In genomic region chr9:104062430-104063243, GRCm38 (mm10) we compare ENCODE assay signal across 7 mouse cellular contexts. TPM values are rescaled to one million over a fixed set of nuclear protein-coding genes. Genes with fewer than 3 reads are reported as not detected.
DNase-seq lines count a peak whose midpoint lies in the region; ATAC-seq and TF ChIP-seq lines count a peak whose summit lies in the region.

TSS of gene Uba5 (minus strand) at chr9:104063134.

- WGBS in intestine, embryonic 14.5 days: under 1% methylated on average over 59 of the region's 59 CpGs
- 1% methylated on average over 55 of the region's 59 CpGs for WGBS in limb, embryonic 13.5 days
- under 1% methylated on average over 58 of the region's 59 CpGs for WGBS in midbrain, embryonic 16.5 days
- under 1% methylated on average over 59 of the region's 59 CpGs for WGBS in stomach, postnatal 0 days

- ATAC-seq in intestine, embryonic 14.5 days (replicated peaks; ENCODE audit: low FRiP score, low TSS enrichment, low read depth): peak; percentile 67
- peak; percentile 84 for ATAC-seq in limb, embryonic 13.5 days (ENCODE audit: low FRiP score, low read depth)
- ATAC-seq in midbrain, embryonic 16.5 days: peak; percentile 90
- peak; percentile 71 for ATAC-seq in stomach, postnatal 0 days (ENCODE audit: low FRiP score, low TSS enrichment)

- peak within 1 kb of the TSS; percentile 80 for H3K4me2 ChIP-seq in intestine, embryonic 14.5 days (ENCODE audit: low read length)
- H3K4me2 ChIP-seq in limb, embryonic 13.5 days (replicated peaks): peak within 1 kb of the TSS; percentile 93
- peak within 1 kb of the TSS; percentile 88 for H3K4me2 ChIP-seq in midbrain, embryonic 16.5 days (ENCODE audit: low read length)
- peak within 1 kb of the TSS; percentile 74 for H3K4me2 ChIP-seq in stomach, postnatal 0 days (replicated peaks; ENCODE audit: low read depth)

- peaks cover 12% of the 10 kb centered on the region for H3K4me1 ChIP-seq in intestine, embryonic 14.5 days (replicated peaks; ENCODE audit: control insufficient read depth, insufficient read depth, low read length)
- H3K4me1 ChIP-seq in limb, embryonic 13.5 days: peaks cover 18% of the 10 kb centered on the region
- H3K4me1 ChIP-seq in midbrain, embryonic 16.5 days (ENCODE audit: control insufficient read depth, insufficient read depth, low read length): peaks cover 17% of the 10 kb centered on the region
- 0 out of 2 replicates have a peak, but pooled peaks cover 6% of the 10 kb centered on the region for H3K4me1 ChIP-seq in stomach, postnatal 0 days (replicated peaks; ENCODE audit: control insufficient read depth, insufficient read depth)

- peak; percentile 42 for DNase-seq in WW6 (ENCODE audit: low read depth, low spot score)
- DNase-seq in cerebellum, adult 9-11 months: peak; percentile 78
- peak; percentile 60 for DNase-seq in gastrocnemius, postnatal 25 days
- DNase-seq in intestine, embryonic 14.5 days (ENCODE audit: low spot score): no peak
- peak; percentile 76 for DNase-seq in stomach, postnatal 0 days (ENCODE audit: low spot score)

- no peaks in the 10 kb centered on the region for H3K9me3 ChIP-seq in intestine, embryonic 14.5 days (ENCODE audit: control insufficient read depth, low read length)
- no peaks in the 10 kb centered on the region for H3K9me3 ChIP-seq in limb, embryonic 13.5 days
- no peaks in the 10 kb centered on the region for H3K9me3 ChIP-seq in midbrain, embryonic 16.5 days (replicated peaks; ENCODE audit: control insufficient read depth, low read length, poor library complexity, severe bottlenecking)
- H3K9me3 ChIP-seq in stomach, postnatal 0 days (ENCODE audit: control insufficient read depth, low read length): no peaks in the 10 kb centered on the region

- peak within 1 kb of the TSS; percentile 73 for H3K9ac ChIP-seq in intestine, embryonic 14.5 days (ENCODE audit: low read length)
- H3K9ac ChIP-seq in limb, embryonic 13.5 days: peak within 1 kb of the TSS; percentile 92
- peak within 1 kb of the TSS; percentile 80 for H3K9ac ChIP-seq in midbrain, embryonic 16.5 days (ENCODE audit: low read depth, low read length)
- H3K9ac ChIP-seq in stomach, postnatal 0 days (ENCODE audit: low read length): peak within 1 kb of the TSS; percentile 88

- peak within 1 kb of the TSS; percentile 76 for H3K27ac ChIP-seq in intestine, embryonic 14.5 days (ENCODE audit: low read depth)
- H3K27ac ChIP-seq in limb, embryonic 13.5 days: peak within 1 kb of the TSS; percentile 55; the same call in 1 of the 2 replicates
- peak within 1 kb of the TSS; percentile 74 for H3K27ac ChIP-seq in midbrain, embryonic 16.5 days (ENCODE audit: low read length)
- peak within 1 kb of the TSS; percentile 79 for H3K27ac ChIP-seq in stomach, postnatal 0 days (replicated peaks)

- H3K27me3 ChIP-seq in intestine, embryonic 14.5 days (replicated peaks; ENCODE audit: control insufficient read depth, insufficient read depth, low read length): no peaks in the 10 kb centered on the region
- H3K27me3 ChIP-seq in limb, embryonic 13.5 days: no peaks in the 10 kb centered on the region
- H3K27me3 ChIP-seq in midbrain, embryonic 16.5 days (ENCODE audit: control insufficient read depth, insufficient read depth, low read depth, low read length): no peaks in the 10 kb centered on the region
- no peaks in the 10 kb centered on the region for H3K27me3 ChIP-seq in stomach, postnatal 0 days (ENCODE audit: control insufficient read depth, insufficient read depth, low read length)

- H3K36me3 ChIP-seq in intestine, embryonic 14.5 days (ENCODE audit: control insufficient read depth, insufficient read depth, low read length): peaks cover 29% of the 10 kb centered on the region
- H3K36me3 ChIP-seq in limb, embryonic 13.5 days: peaks cover 31% of the 10 kb centered on the region
- H3K36me3 ChIP-seq in midbrain, embryonic 16.5 days (ENCODE audit: control insufficient read depth, insufficient read depth, low read length): peaks cover 13% of the 10 kb centered on the region
- peaks cover 9% of the 10 kb centered on the region for H3K36me3 ChIP-seq in stomach, postnatal 0 days (ENCODE audit: control insufficient read depth, insufficient read depth, low read length)

- TF ChIP-seq CTCF in stomach, postnatal 0 days (IDR thresholded peaks at IDR 0.05; ENCODE audit: low read depth): no peak

- peak within 1 kb of the TSS; percentile 83 for H3K4me3 ChIP-seq in intestine, embryonic 14.5 days (ENCODE audit: low read depth, low read length)
- peak within 1 kb of the TSS; percentile 100 for H3K4me3 ChIP-seq in limb, embryonic 13.5 days
- H3K4me3 ChIP-seq in midbrain, embryonic 16.5 days (ENCODE audit: low read depth, low read length): peak within 1 kb of the TSS; percentile 73
- H3K4me3 ChIP-seq in stomach, postnatal 0 days (ENCODE audit: low read depth, low read length): peak within 1 kb of the TSS; percentile 98

- no peak for TF ChIP-seq EP300 in stomach, postnatal 0 days (optimal IDR thresholded peaks at IDR 0.05)

RNA-seq across cellular contexts. Expression of gene Uba5, which starts in this region (rescaled TPM):
- 10 to 100 TPM; 11.9 to 12.0 TPM for total RNA-seq in gastrocnemius, postnatal 25 days (2021)
- polyA plus RNA-seq in intestine, embryonic 14.5 days (2014; fragmentation: Nextera tagmentation; extraction: Ambion mirVana): 49.2 and 50.3 TPM in 2 replicates
- 67.4 and 71.5 TPM in 2 replicates for polyA plus RNA-seq in limb, embryonic 13.5 days (2015; fragmentation: Nextera tagmentation; extraction: Ambion mirVana)
- 68.8 and 69.8 TPM in 2 replicates for polyA plus RNA-seq in midbrain, embryonic 16.5 days (2015; fragmentation: Nextera tagmentation; extraction: Ambion mirVana)
- 39.3 and 42.4 TPM in 2 replicates for polyA plus RNA-seq in stomach, postnatal 0 days (2015; fragmentation: Nextera tagmentation; extraction: Ambion mirVana)
